Mouse (Mus musculus) limb, embryonic 11.5 days (tissue): ENCODE results near the gene Bcl10. TPM values are rescaled to one million over a fixed set of nuclear protein-coding genes. Genes with fewer than 3 reads are reported as not detected.

ENCODE experiments used
- ATAC-seq: fragments of 200-750 bp; cut with Nextera tagmentation; 2 replicates; pipeline ENCODE4 v1.8.0; 2017; ENCODE audit warnings: low read depth; ENCODE audit not compliant: insufficient number of reproducible peaks, low FRiP score, low TSS enrichment
- DNase-seq: peaks from one replicate; pipeline ENCODE4 v3.0.0-alpha.2; 2015; ENCODE audit warnings: low spot score
- H3K27ac ChIP-seq: fragments of 300-500 bp; sonication (generic); replicated peaks from 2 replicates; pipeline ENCODE4 v1.5.1; 2014; ENCODE audit warnings: low read depth, mild to moderate bottlenecking, low read length
- H3K27me3 ChIP-seq: fragments of 300-500 bp; sonication (generic); 2 replicates; pipeline ENCODE4 v1.6.1; 2014; ENCODE audit warnings: mild to moderate bottlenecking, low read length, mixed read lengths; ENCODE audit not compliant: control insufficient read depth, insufficient read depth
- H3K36me3 ChIP-seq: fragments of 300-500 bp; sonication (generic); 2 replicates; pipeline ENCODE4 v1.6.1; 2014; ENCODE audit warnings: mild to moderate bottlenecking, low read length, moderate library complexity, mixed read lengths; ENCODE audit not compliant: control insufficient read depth, insufficient read depth
- H3K4me1 ChIP-seq: fragments of 300-500 bp; sonication (generic); 2 replicates; pipeline ENCODE4 v1.6.1; 2014; ENCODE audit warnings: low read length, mixed read lengths; ENCODE audit not compliant: control insufficient read depth, insufficient read depth
- H3K4me2 ChIP-seq: fragments of 300-500 bp; sonication (generic); 2 replicates; pipeline ENCODE4 v1.6.1; 2014; ENCODE audit warnings: low read depth, mild to moderate bottlenecking, moderate library complexity; ENCODE audit not compliant: severe bottlenecking
- H3K4me3 ChIP-seq: fragments of 300-500 bp; sonication (generic); 2 replicates; pipeline ENCODE4 v1.5.1; 2014; ENCODE audit warnings: low read depth, low read length
- H3K9ac ChIP-seq: fragments of 300-500 bp; sonication (generic); 2 replicates; pipeline ENCODE4 v1.6.1; 2014; ENCODE audit warnings: mild to moderate bottlenecking, low read length
- H3K9me3 ChIP-seq: fragments of 300-500 bp; sonication (generic); 2 replicates; pipeline ENCODE4 v1.6.1; 2016; ENCODE audit warnings: low read length; ENCODE audit not compliant: control insufficient read depth
- WGBS: fragments of 180-500 bp; shearing (Covaris S2); extraction: QIAGEN DNeasy Blood & Tissue Kit; methylation state at CpG from one replicate; pipeline ENCODE4 v1.1.7; 2014; 5-methylcytosine and 5-hydroxymethylcytosine counted together
- polyA plus RNA-seq: library from polyadenylated mRNA; unstranded; fragments of >200 nt; fragmentation: Nextera tagmentation; extraction: Ambion mirVana; gene quantifications from 2 replicates; pipeline ENCODE4 v1.2.1, GENCODE M21; 2014

Gene Bcl10
- polyA plus RNA-seq, 1 experiment from 2014 or later: 54.7 TPM

- Histone ChIP-seq H3K9me3 (no peaks in the 10 kb centered on the region), H3K9ac (no peak overlapping the region), H3K27ac (no peak overlapping the region), H3K4me1 (peaks cover 10% of the 10 kb centered on the region), H3K4me3 (no peak overlapping the region), H3K27me3 (no peaks in the 10 kb centered on the region), H3K36me3 (no peaks in the 10 kb centered on the region), H3K4me2 (no peak overlapping the region)
- no peak for DNase-seq
- ATAC-seq: no peak
- WGBS: 82% methylated on average over 4 of the region's 4 CpGs
Measured at GRCm38 (mm10) chr3:145885376-145885775, 37.2 kb upstream of the Bcl10 start.

DNA sequence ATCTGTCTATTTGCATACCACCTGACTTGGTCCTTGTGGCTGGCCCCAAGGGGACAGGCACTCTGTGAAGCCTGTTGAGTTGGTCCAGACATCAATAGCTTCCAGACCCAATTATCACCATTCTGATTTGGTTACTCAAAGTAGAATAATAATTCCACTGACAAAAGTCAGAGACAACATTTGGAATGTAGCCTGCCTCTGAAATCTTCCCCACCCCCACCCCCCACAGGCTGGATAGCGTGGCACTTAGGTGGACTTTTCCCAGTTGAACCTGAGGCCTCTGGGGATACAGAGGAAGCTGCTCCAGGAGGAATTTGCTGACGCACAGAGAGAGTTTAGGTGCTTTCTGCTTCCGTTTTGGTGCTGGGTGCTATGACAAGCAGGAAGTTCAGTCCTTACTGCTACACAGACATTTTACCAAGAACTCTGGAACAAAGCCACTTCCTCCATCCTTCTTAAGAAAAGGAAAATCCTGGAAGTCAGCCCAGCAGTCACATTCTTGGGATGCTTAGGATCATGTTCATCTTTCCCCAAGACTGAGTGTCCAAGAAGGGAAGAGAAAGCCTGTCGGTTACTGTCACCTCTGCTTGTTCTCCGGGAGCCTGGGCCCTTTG is 36.6 kb upstream of the Bcl10 start:
- Histone ChIP-seq H3K9ac (no peak overlapping the region), H3K4me2 (no peak overlapping the region), H3K27ac (no peak overlapping the region), H3K4me1 (peaks cover 10% of the 10 kb centered on the region), H3K27me3 (no peaks in the 10 kb centered on the region), H3K4me3 (no peak overlapping the region), H3K9me3 (no peaks in the 10 kb centered on the region), H3K36me3 (no peaks in the 10 kb centered on the region)
- ATAC-seq (no peak), DNase-seq (no peak)
- 64% methylated on average over 5 of the region's 5 CpGs for WGBS

DNA sequence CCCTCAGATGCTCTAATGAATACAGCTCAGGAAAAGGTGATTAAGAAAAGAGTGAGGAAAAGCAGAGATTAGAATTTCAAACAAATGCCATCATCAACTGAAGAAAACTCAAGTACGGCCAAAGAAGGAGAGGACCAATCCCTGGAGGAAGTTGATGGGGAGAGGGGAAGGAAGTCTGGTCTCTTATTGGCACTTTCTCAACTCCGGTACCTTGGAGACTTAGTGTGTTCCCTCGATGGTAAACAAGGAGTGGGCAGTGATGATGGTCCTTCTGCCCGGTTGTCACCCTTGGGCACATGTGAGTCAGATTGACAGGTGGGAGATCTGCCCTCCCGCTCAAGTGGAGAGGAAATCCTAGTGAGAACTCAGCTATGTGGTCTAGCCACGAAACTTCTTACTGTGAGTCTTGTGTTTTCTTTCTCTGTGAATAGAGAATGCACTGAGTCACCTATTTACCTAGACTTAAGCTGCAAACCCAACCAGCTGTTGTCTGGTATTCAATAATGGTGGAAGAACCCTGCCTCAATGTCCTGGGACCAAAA is 35.1 kb upstream of the Bcl10 start:
- no peak overlapping the region for H3K4me3 ChIP-seq
- 81% methylated on average over 6 of the region's 6 CpGs for WGBS

DNA sequence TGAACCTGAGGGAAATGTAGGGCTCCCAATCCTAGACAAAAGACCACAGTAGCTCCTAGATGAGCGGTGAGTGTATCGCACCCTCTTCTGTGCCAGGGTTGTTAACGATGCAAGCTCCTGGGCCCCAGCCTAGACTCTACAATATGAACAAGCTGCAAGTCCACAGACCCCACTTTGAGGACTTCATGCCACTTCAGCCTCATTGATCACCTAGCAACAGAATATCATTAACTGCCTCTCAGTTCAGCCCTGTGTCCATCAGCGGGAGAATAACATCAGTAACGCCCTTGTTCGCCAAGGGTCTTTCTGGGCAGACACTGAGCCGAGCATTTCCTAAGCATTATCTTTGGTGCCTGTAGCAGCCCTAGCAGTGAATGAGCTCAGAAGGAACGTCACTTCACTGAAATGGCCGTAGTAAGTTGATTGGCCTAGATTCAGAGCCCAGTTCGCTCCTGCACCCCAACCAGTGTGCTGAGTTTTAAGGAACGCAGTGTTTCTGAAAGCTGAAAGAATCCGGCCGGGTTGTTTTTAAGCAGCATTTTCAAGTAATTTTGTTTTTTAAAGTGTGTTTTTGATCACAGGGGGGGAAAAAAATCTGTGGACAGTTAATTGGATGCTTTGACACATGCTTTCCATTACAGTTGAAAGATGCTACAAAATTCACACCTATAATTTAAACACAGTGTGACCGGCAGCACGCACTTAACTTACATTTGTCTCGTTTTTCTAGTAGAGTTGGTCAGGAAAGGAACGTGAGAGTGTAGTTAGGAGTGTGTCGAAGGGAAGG is 32.1 kb upstream of the Bcl10 start:
- no peak overlapping the region for H3K27ac ChIP-seq
- H3K4me3 ChIP-seq: no peak overlapping the region
- H3K4me2 ChIP-seq: no peak overlapping the region
- H3K9ac ChIP-seq: no peak overlapping the region
- DNase-seq (no peak), ATAC-seq (no peak)
- H3K9me3 ChIP-seq: no peaks in the 10 kb centered on the region
- no peaks in the 10 kb centered on the region for H3K27me3 ChIP-seq
- no peaks in the 10 kb centered on the region for H3K36me3 ChIP-seq
- 59% methylated on average over 18 of the region's 18 CpGs for WGBS
- 0 out of 2 replicates have a peak, but pooled peaks cover 2% of the 10 kb centered on the region for H3K4me1 ChIP-seq

More for the DNA sequence above, 35.1 kb upstream of the Bcl10 start:
- no peak overlapping the region for H3K4me2 ChIP-seq
- ATAC-seq (no peak), DNase-seq (no peak)
- no peak overlapping the region for H3K27ac ChIP-seq
- H3K9ac ChIP-seq: no peak overlapping the region
- no peaks in the 10 kb centered on the region for H3K9me3 ChIP-seq
- no peaks in the 10 kb centered on the region for H3K27me3 ChIP-seq
- H3K4me1 ChIP-seq: 0 out of 2 replicates have a peak, but pooled peaks cover 2% of the 10 kb centered on the region
- no peaks in the 10 kb centered on the region for H3K36me3 ChIP-seq

GRCm38 (mm10) chr3:145892451-145892850 is 30.2 kb upstream of the Bcl10 start:
- WGBS: 91% methylated on average over 3 of the region's 3 CpGs
- H3K36me3 ChIP-seq: no peaks in the 10 kb centered on the region

DNA sequence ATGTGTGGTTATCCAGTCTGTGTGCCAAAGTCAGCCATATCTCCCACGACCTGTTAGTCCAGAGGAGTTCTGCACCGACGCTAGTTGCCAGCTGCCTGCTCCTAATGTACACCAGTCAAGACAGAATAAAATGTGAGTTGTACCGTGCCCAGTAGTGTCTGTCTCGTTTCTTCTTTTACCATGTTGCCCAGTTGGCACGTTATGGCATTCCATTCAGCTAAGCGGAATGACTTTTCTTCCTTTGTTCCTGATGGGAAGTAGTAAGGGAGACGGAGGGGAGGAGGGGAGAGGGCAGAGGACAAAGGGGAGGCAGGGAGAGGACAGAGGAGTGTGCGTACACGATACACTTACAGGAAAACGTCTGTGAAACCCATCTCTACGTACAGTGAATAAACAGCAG is 28.5 kb upstream of the Bcl10 start:
- no peaks in the 10 kb centered on the region for H3K4me1 ChIP-seq
- ATAC-seq (no peak), DNase-seq (no peak)
- WGBS: 84% methylated on average over 12 of the region's 12 CpGs
- H3K4me2 ChIP-seq: no peak overlapping the region
- H3K27ac ChIP-seq: no peak overlapping the region
- H3K4me3 ChIP-seq: no peak overlapping the region
- H3K9ac ChIP-seq: no peak overlapping the region
- H3K27me3 ChIP-seq: no peaks in the 10 kb centered on the region
- H3K36me3 ChIP-seq: no peaks in the 10 kb centered on the region
- no peaks in the 10 kb centered on the region for H3K9me3 ChIP-seq

More at GRCm38 (mm10) chr3:145892451-145892850, 30.2 kb upstream of the Bcl10 start:
- Histone ChIP-seq H3K4me3 (no peak overlapping the region), H3K27ac (no peak overlapping the region), H3K27me3 (no peaks in the 10 kb centered on the region), H3K4me1 (no peaks in the 10 kb centered on the region), H3K9me3 (no peaks in the 10 kb centered on the region), H3K9ac (no peak overlapping the region), H3K4me2 (no peak overlapping the region)
- ATAC-seq (no peak), DNase-seq (no peak)

GRCm38 (mm10) chr3:145897749-145898148 is 24.9 kb upstream of the Bcl10 start:
- Histone ChIP-seq H3K4me3 (no peak overlapping the region), H3K36me3 (no peaks in the 10 kb centered on the region), H3K27ac (no peak overlapping the region), H3K9me3 (no peaks in the 10 kb centered on the region), H3K27me3 (no peaks in the 10 kb centered on the region), H3K4me2 (no peak overlapping the region), H3K9ac (no peak overlapping the region), H3K4me1 (no peaks in the 10 kb centered on the region)
- WGBS: 89% methylated on average over 11 of the region's 11 CpGs
- DNase-seq (no peak), ATAC-seq (no peak)

GRCm38 (mm10) chr3:145899832-145900231 is 22.8 kb upstream of the Bcl10 start:
- Histone ChIP-seq H3K27ac (no peak overlapping the region), H3K9me3 (no peaks in the 10 kb centered on the region), H3K27me3 (no peaks in the 10 kb centered on the region), H3K4me2 (no peak overlapping the region), H3K4me1 (no peaks in the 10 kb centered on the region), H3K36me3 (no peaks in the 10 kb centered on the region), H3K9ac (no peak overlapping the region), H3K4me3 (no peak overlapping the region)
- 86% methylated on average over 8 of the region's 8 CpGs for WGBS
- DNase-seq (no peak), ATAC-seq (no peak)
